Mouse (Mus musculus) midbrain, embryonic 13.5 days (tissue): Measurements from ENCODE around the gene Pla2g3. TPM values are rescaled to one million over a fixed set of nuclear protein-coding genes. Genes with fewer than 3 reads are reported as not detected.
A peak's percentile ranks its signal among the peaks of the same experiment; 100 is the strongest.

ENCODE experiments used
- ATAC-seq: fragments of 200-750 bp; cut with Nextera tagmentation; 2 replicates; pipeline ENCODE4 v1.8.0; 2017; ENCODE audit warnings: mild to moderate bottlenecking, moderate TSS enrichment, moderate library complexity
- H3K27ac ChIP-seq: fragments of 300-500 bp; sonication (generic); 2 replicates; pipeline ENCODE4 v1.5.1; 2015; ENCODE audit warnings: inconsistent platforms, mild to moderate bottlenecking, moderate library complexity
- H3K27me3 ChIP-seq: fragments of 300-500 bp; sonication (generic); 2 replicates; pipeline ENCODE4 v1.6.1; 2015; ENCODE audit warnings: mild to moderate bottlenecking, inconsistent platforms
- H3K36me3 ChIP-seq: fragments of 300-500 bp; sonication (generic); 2 replicates; pipeline ENCODE4 v1.6.1; 2015; ENCODE audit warnings: mild to moderate bottlenecking, inconsistent platforms
- H3K4me1 ChIP-seq: fragments of 300-500 bp; sonication (generic); replicated peaks from 2 replicates; pipeline ENCODE4 v1.6.1; 2015; ENCODE audit warnings: inconsistent platforms
- H3K4me2 ChIP-seq: fragments of 300-500 bp; sonication (generic); replicated peaks from 2 replicates; pipeline ENCODE4 v1.6.1; 2015; ENCODE audit warnings: moderate library complexity, mild to moderate bottlenecking, inconsistent platforms
- H3K4me3 ChIP-seq: fragments of 300-500 bp; sonication (generic); replicated peaks from 2 replicates; pipeline ENCODE4 v1.5.1; 2015; ENCODE audit warnings: mild to moderate bottlenecking, inconsistent platforms
- H3K9ac ChIP-seq: fragments of 300-500 bp; sonication (generic); replicated peaks from 2 replicates; pipeline ENCODE4 v1.6.1; 2015; ENCODE audit warnings: mild to moderate bottlenecking, inconsistent platforms
- H3K9me3 ChIP-seq: fragments of 300-500 bp; sonication (generic); 2 replicates; pipeline ENCODE4 v1.6.1; 2016; ENCODE audit warnings: mild to moderate bottlenecking, inconsistent platforms
- WGBS: fragments of 180-500 bp; shearing (Covaris S2); methylation state at CpG from one replicate; pipeline ENCODE4 v1.1.7; 2015; 5-methylcytosine and 5-hydroxymethylcytosine counted together
- polyA plus RNA-seq: library from polyadenylated mRNA; unstranded; fragments of >200 nt; fragmentation: Nextera tagmentation; extraction: Ambion mirVana; gene quantifications from 2 replicates; pipeline ENCODE4 v1.2.1, GENCODE M21; 2015

Gene Pla2g3
- 0.52 and 0.67 TPM in 2 replicates for polyA plus RNA-seq

DNA sequence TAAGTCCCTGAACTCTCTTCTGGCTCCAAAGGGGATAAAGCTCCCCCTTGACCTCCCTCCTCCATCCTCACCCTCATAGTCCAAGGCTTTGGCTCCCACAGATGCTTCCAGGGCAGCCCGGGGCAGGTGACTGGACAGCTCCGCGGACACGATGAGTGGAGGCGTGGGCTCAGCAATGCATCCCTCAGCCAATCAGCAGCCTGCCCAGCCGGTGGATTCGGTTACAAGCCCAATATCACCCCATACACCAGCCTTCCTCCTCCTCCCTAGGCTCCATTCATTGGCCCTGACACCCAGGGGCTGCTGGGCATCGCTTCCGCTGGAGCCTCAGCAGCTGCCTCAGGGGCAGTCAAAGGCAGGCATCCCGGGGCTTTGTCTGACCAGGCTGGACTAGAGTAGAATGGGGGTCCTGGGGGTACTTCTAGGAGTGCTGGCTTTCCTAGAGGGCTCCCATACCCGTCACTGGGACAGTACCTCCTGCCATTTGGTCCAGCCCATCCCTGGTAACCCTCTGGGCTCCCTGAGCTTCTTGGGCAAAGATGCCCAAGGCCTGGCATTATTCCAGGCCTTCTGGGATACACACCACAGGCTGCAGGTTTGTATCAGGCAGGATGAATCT lies at the start of gene Pla2g3:
Pla2g3 (plus strand) TSS at position 333 of the 619 bp plus-strand sequence.
- no peak within 1 kb of the TSS for H3K9ac ChIP-seq
- no peaks in the 10 kb centered on the region for H3K36me3 ChIP-seq
- no peak within 1 kb of the TSS for H3K4me3 ChIP-seq
- no peak within 1 kb of the TSS for H3K4me2 ChIP-seq
- no peaks in the 10 kb centered on the region for H3K9me3 ChIP-seq
- no peak for ATAC-seq
- H3K27me3 ChIP-seq = no peaks in the 10 kb centered on the region
- no peaks in the 10 kb centered on the region for H3K4me1 ChIP-seq
- WGBS = 34% methylated on average over 11 of the region's 11 CpGs
- H3K27ac ChIP-seq = no peak within 1 kb of the TSS

- Histone ChIP-seq H3K4me1 (0 out of 2 replicates have a peak, but pooled peaks cover 2% of the 10 kb centered on the region), H3K27me3 (no peaks in the 10 kb centered on the region), H3K36me3 (no peaks in the 10 kb centered on the region), H3K9me3 (no peaks in the 10 kb centered on the region), H3K4me3 (no peak overlapping the region), H3K4me2 (no peak overlapping the region), H3K27ac (no peak overlapping the region), H3K9ac (no peak overlapping the region)
- no peak for ATAC-seq
Measured at GRCm38 (mm10) chr11:3441696-3442443, 46.2 kb upstream of the Pla2g3 start.

DNA sequence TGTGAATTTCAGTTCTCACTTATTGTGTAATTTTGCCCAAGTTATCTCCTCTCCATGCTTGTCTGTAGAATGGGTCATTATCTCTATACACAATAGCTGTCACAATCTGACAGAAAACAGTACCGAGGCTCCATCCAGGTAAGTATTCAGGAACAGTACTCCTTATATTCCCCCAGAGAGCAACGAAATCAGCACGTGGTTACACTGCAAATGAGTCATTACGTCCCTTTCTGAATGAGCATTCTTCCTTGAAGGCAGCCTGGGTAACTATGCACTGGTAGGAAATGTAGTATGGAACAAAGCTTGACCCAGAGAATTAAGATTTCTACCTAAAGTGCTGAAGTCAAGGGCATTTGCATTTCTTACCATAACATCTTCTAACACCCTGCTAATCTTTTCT lies 45.4 kb upstream of the Pla2g3 start:
- Histone ChIP-seq H3K4me1 (0 out of 2 replicates have a peak, but pooled peaks cover 2% of the 10 kb centered on the region), H3K4me3 (no peak overlapping the region), H3K27me3 (no peaks in the 10 kb centered on the region), H3K9me3 (no peaks in the 10 kb centered on the region), H3K36me3 (no peaks in the 10 kb centered on the region), H3K9ac (no peak overlapping the region), H3K27ac (no peak overlapping the region), H3K4me2 (no peak overlapping the region)
- ATAC-seq = no peak
- WGBS = 86% methylated on average over 4 of the region's 4 CpGs

DNA sequence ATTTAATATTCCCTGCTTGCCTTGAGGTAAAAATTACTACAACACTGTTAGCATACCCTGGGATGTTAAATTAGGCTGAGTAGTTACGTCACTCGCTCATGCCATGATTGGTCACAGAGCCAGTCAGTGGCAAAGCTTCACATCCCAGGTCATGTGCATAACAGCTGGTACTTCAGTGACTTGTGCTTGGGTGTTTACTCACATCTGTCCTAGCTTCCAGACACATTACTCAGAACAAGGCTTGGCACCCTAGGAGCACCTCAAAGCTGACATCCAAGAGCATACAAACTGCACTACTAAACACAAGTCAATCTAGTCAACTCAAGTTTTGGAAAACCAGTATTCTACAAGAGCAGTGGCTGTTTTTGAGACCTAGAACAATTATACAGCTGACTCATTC lies 45.0 kb upstream of the Pla2g3 start:
- Histone ChIP-seq H3K9me3 (no peaks in the 10 kb centered on the region), H3K36me3 (no peaks in the 10 kb centered on the region), H3K4me3 (no peak overlapping the region), H3K27me3 (no peaks in the 10 kb centered on the region), H3K9ac (no peak overlapping the region), H3K27ac (no peak overlapping the region), H3K4me2 (no peak overlapping the region), H3K4me1 (0 out of 2 replicates have a peak, but pooled peaks cover 2% of the 10 kb centered on the region)
- WGBS = 94% methylated on average over 2 of the region's 2 CpGs
- no peak for ATAC-seq

GRCm38 (mm10) chr11:3444875-3445274 lies 43.2 kb upstream of the Pla2g3 start:
- no peak overlapping the region for H3K9ac ChIP-seq
- no peaks in the 10 kb centered on the region for H3K27me3 ChIP-seq
- peaks cover 2% of the 10 kb centered on the region; the same call in 1 of the 2 replicates for H3K4me1 ChIP-seq
- no peaks in the 10 kb centered on the region for H3K9me3 ChIP-seq
- no peak overlapping the region for H3K27ac ChIP-seq
- H3K4me3 ChIP-seq = no peak overlapping the region
- WGBS = 93% methylated on average over 8 of the region's 8 CpGs
- ATAC-seq = no peak
- no peaks in the 10 kb centered on the region for H3K36me3 ChIP-seq
- H3K4me2 ChIP-seq = no peak overlapping the region

DNA sequence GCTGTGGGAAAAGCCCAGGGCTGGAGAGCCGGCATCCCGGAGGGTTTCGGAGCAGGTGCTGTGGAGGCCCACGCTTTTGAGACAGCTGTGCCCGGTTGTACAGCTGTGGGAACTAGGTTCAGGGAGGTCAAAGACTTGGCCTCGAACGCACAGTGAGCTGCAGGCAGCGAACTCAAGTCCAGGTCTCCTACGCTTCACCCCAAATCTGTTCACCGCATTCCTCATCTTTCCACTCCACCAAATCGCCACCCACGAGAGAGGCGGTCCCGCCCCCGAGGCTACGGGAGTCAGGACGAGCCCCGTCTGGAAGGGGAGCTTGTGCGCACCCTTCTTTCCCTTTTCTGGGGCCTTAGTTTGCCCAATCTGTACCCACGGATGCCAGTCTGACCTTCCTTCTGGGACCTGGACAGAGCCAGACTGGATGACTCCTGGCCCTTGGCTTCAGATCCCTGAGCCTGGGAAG lies 36.4 kb upstream of the Pla2g3 start:
- no peak; the same call in 1 of the 2 replicates for ATAC-seq
- no peaks in the 10 kb centered on the region for H3K9me3 ChIP-seq
- no peaks in the 10 kb centered on the region for H3K27me3 ChIP-seq
- H3K9ac ChIP-seq = peak overlapping the region; percentile 85
- H3K4me3 ChIP-seq = peak overlapping the region; percentile 74
- peak overlapping the region; percentile 91 for H3K4me2 ChIP-seq
- peaks cover 7% of the 10 kb centered on the region for H3K36me3 ChIP-seq
- H3K4me1 ChIP-seq = peaks cover 26% of the 10 kb centered on the region
- peak overlapping the region; percentile 92 for H3K27ac ChIP-seq
- WGBS = under 1% methylated on average over 20 of the region's 20 CpGs

GRCm38 (mm10) chr11:3452167-3452639 lies 35.9 kb upstream of the Pla2g3 start, which contains the start of gene Rnf185:
Gene Rnf185 (minus strand): TSS chr11:3452363.
- peak; percentile 98 for ATAC-seq
- H3K36me3 ChIP-seq = peaks cover 7% of the 10 kb centered on the region
- no peaks in the 10 kb centered on the region for H3K27me3 ChIP-seq
- peaks cover 26% of the 10 kb centered on the region for H3K4me1 ChIP-seq
- H3K9ac ChIP-seq = peak within 1 kb of the TSS; percentile 85
- H3K9me3 ChIP-seq = no peaks in the 10 kb centered on the region
- H3K4me2 ChIP-seq = peak within 1 kb of the TSS; percentile 91
- H3K27ac ChIP-seq = peak within 1 kb of the TSS; percentile 92
- peak within 1 kb of the TSS; percentile 74 for H3K4me3 ChIP-seq
- WGBS = under 1% methylated on average over 45 of the region's 45 CpGs

- no peaks in the 10 kb centered on the region for H3K27me3 ChIP-seq
- peak overlapping the region; percentile 85 for H3K9ac ChIP-seq
- peak overlapping the region; percentile 92 for H3K27ac ChIP-seq
- 2% methylated on average over 9 of the region's 9 CpGs for WGBS
- peaks cover 26% of the 10 kb centered on the region for H3K4me1 ChIP-seq
- peak overlapping the region; percentile 74 for H3K4me3 ChIP-seq
- peak overlapping the region; percentile 91 for H3K4me2 ChIP-seq
- peak; percentile 62 for ATAC-seq
- H3K9me3 ChIP-seq = no peaks in the 10 kb centered on the region
- peaks cover 7% of the 10 kb centered on the region for H3K36me3 ChIP-seq
Measured at GRCm38 (mm10) chr11:3452769-3453168, 35.3 kb upstream of the Pla2g3 start.

- Histone ChIP-seq H3K9ac (peak overlapping the region; percentile 85), H3K4me2 (peak overlapping the region; percentile 91), H3K27ac (no peak overlapping the region), H3K4me3 (peak overlapping the region; percentile 74), H3K4me1 (peaks cover 26% of the 10 kb centered on the region), H3K27me3 (no peaks in the 10 kb centered on the region), H3K36me3 (peaks cover 7% of the 10 kb centered on the region), H3K9me3 (no peaks in the 10 kb centered on the region)
- no peak for ATAC-seq
- 84% methylated on average over 6 of the region's 6 CpGs for whole genome bisulfite sequencing
Measured at GRCm38 (mm10) chr11:3453467-3453866, 34.6 kb upstream of the Pla2g3 start.

DNA sequence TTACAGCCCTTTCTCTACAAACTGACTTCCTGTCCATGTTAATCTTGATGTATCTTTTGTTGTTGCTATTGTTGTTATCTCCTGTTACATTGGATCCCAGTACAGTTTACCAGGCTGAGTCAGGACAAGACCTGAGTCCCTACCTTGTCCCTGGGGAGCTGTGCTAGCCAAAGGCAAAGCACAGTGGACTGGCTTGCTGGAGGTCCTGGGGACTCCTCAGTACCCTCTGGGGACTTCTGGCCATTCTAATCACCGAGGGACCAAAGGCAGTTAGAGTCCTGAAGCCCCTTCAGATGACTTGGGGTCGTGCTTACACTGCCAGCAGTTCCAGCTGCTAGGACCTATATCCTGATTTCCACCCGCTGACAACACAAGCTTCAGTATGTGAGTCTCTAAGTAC lies 33.6 kb upstream of the Pla2g3 start:
- WGBS = 99% methylated on average over 3 of the region's 3 CpGs
- Histone ChIP-seq H3K36me3 (peaks cover 7% of the 10 kb centered on the region), H3K27ac (no peak overlapping the region), H3K4me3 (no peak overlapping the region), H3K9me3 (no peaks in the 10 kb centered on the region), H3K4me2 (no peak overlapping the region), H3K27me3 (no peaks in the 10 kb centered on the region), H3K9ac (no peak overlapping the region), H3K4me1 (peaks cover 26% of the 10 kb centered on the region)
- no peak for ATAC-seq

DNA sequence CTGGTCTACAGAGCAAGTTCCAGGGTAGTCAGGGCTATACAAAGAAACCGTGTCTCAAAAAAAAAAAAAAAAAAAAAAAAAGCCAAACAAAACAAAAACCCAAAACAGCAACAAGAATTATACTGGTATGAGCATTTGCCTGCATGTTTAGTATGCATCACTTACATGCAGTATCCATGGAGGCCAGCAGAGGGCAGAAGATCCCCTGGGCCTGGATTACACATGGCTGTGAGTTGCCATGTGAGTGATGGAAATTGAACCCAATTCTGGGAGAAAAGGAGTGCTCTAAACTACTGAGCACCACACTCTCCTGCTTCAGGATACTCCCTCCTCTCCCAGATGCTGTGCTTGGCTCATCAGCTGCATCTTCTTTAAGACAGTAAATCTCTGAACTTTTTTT lies 31.7 kb upstream of the Pla2g3 start:
- Histone ChIP-seq H3K4me3 (no peak overlapping the region), H3K4me1 (peaks cover 13% of the 10 kb centered on the region), H3K9ac (no peak overlapping the region), H3K4me2 (no peak overlapping the region), H3K27ac (no peak overlapping the region), H3K27me3 (no peaks in the 10 kb centered on the region), H3K36me3 (peaks cover 7% of the 10 kb centered on the region), H3K9me3 (no peaks in the 10 kb centered on the region)
- WGBS = 25% methylated on average over 1 of the region's 1 CpGs
- ATAC-seq = no peak

DNA sequence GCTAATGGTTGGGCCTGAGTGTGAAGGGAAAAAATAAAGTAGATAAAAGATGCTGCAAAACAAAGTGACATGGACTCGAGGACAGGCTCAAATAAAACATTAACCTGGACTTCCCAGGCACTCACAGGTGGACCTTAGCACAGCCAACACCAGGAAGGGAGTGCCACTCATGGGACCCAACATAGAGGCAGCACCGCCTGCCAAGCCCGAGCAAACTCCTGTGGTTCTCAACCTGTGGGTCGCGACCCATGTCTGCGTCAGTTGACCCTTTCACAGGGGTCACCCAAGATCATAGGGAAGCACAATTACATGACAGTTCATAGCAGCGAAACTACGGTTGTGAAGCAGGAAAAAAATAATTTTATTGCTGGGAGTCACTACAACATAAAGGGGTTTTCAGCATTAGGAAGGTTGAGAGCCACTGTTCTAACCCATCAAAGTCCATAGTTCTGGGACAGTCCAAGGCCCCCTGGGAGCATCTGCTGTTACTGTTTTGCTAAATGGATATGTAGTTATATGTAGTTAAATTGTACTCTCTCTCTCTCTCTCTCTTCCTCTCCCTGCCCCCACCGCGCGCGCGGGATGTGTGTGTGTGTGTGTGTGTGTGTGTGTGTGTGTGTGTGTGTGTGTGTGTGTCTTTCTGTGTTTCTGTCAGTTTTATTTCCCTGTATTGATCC lies 29.5 kb upstream of the Pla2g3 start:
- Histone ChIP-seq H3K9me3 (no peaks in the 10 kb centered on the region), H3K27me3 (no peaks in the 10 kb centered on the region), H3K36me3 (peaks cover 7% of the 10 kb centered on the region), H3K4me2 (no peak overlapping the region), H3K4me1 (peaks cover 3% of the 10 kb centered on the region), H3K27ac (no peak overlapping the region), H3K9ac (no peak overlapping the region), H3K4me3 (no peak overlapping the region)
- WGBS = 88% methylated on average over 13 of the region's 13 CpGs
- no peak for ATAC-seq
